Mouse (Mus musculus) thymus, adult 2 months (tissue): ENCODE measurements around the gene Ttll5. TPM values are rescaled to one million over a fixed set of nuclear protein-coding genes. Genes with fewer than 3 reads are reported as not detected.

ENCODE experiments used
- DNase-seq: peaks from one replicate; pipeline ENCODE4 v3.0.0; 2021
- H3K27ac ChIP-seq: fragments of 200-500 bp; 2 replicates; pipeline ENCODE4 v1.5.1; 2012; ENCODE audit warnings: low read length, control low read depth; ENCODE audit not compliant: control insufficient read depth, insufficient read depth
- H3K27me3 ChIP-seq: fragments of 200-500 bp; 2 replicates; pipeline ENCODE4 v1.6.1; 2012; ENCODE audit warnings: mild to moderate bottlenecking, low read length, moderate library complexity, mixed read lengths; ENCODE audit not compliant: control insufficient read depth, insufficient read depth
- H3K36me3 ChIP-seq: fragments of 200-500 bp; 2 replicates; pipeline ENCODE4 v1.6.1; 2012; ENCODE audit warnings: mild to moderate bottlenecking, low read length, moderate library complexity; ENCODE audit not compliant: control insufficient read depth, insufficient read depth
- H3K4me1 ChIP-seq: fragments of 200-500 bp; replicated peaks from 2 replicates; pipeline ENCODE4 v1.6.1; 2012; ENCODE audit warnings: low read length; ENCODE audit not compliant: control insufficient read depth, insufficient read depth
- H3K4me3 ChIP-seq: fragments of 200-500 bp; 2 replicates; pipeline ENCODE4 v1.5.1; 2012; ENCODE audit warnings: mild to moderate bottlenecking, low read length, control low read depth, moderate library complexity; ENCODE audit not compliant: control insufficient read depth, insufficient read depth
- CTCF ChIP-seq: fragments of 200-500 bp; IDR thresholded peaks from 2 replicates; pipeline ENCODE4 v1.5.1; 2012; ENCODE audit warnings: mild to moderate bottlenecking, control low read depth, low read length, moderate library complexity, borderline replicate concordance; ENCODE audit not compliant: control insufficient read depth, poor library complexity, insufficient read depth; ENCODE audit errors: extremely low read depth
- POLR2A ChIP-seq: fragments of 200-500 bp; IDR thresholded peaks from 2 replicates; pipeline ENCODE4 v1.6.1; 2012; ENCODE audit warnings: mild to moderate bottlenecking, low read length, control low read depth, moderate library complexity; ENCODE audit not compliant: control insufficient read depth, poor library complexity, insufficient read depth; ENCODE audit errors: extremely low read depth
- WGBS: fragments of 180-500 bp; shearing (Covaris S2); methylation state at CpG from one replicate; pipeline ENCODE4 v1.1.7; 2018; 5-methylcytosine and 5-hydroxymethylcytosine counted together
- polyA plus RNA-seq: library from polyadenylated mRNA; depleted of rRNA; stranded (reverse); fragments of >200 nt; gene quantifications from 2 replicates; pipeline ENCODE4 v1.2.3, GENCODE M21; 2012

Ttll5 gene
- polyA plus RNA-seq, 1 experiment = 20.2 TPM

DNA sequence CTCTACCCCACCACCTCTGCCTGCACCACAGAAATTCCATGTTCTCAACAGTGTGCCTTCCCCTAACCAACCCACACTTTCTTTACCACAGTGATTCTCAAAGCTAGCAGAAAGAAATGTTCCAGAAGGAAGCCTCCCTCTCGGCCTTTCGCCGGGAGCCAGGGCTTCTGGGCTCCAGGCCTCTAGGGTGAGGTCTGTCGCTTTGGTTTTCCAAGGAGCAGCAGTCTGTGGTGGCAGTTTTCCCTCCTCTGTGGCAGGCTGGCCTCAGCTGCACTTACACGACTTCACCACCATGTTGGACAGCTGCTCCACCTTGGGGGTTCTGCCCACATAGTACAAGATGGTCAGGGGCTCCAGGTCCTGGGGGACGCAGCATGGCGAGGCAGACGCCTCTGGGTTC lies 233.1 kb downstream of the Ttll5 start:
- H3K4me3 ChIP-seq = no peak overlapping the region
- TF ChIP-seq POLR2A = no peak
- DNase-seq = no peak
- WGBS = 93% methylated on average over 8 of the region's 8 CpGs
- no peaks in the 10 kb centered on the region for H3K27me3 ChIP-seq
- H3K27ac ChIP-seq = no peak overlapping the region
- no peaks in the 10 kb centered on the region for H3K36me3 ChIP-seq
- no peaks in the 10 kb centered on the region for H3K4me1 ChIP-seq

GRCm38 (mm10) chr12:86059341-86059740 lies 234.9 kb downstream of the Ttll5 start:
- no peak for DNase-seq
- no peaks in the 10 kb centered on the region for H3K36me3 ChIP-seq
- no peak for TF ChIP-seq CTCF
- TF ChIP-seq POLR2A = no peak
- WGBS = 95% methylated on average over 6 of the region's 6 CpGs
- H3K27me3 ChIP-seq = no peaks in the 10 kb centered on the region
- no peaks in the 10 kb centered on the region for H3K4me1 ChIP-seq
- no peak overlapping the region for H3K4me3 ChIP-seq
- H3K27ac ChIP-seq = no peak overlapping the region

GRCm38 (mm10) chr12:86064796-86065195 lies 240.3 kb downstream of the Ttll5 start:
- Histone ChIP-seq H3K27me3 (no peaks in the 10 kb centered on the region), H3K27ac (no peak overlapping the region), H3K36me3 (no peaks in the 10 kb centered on the region), H3K4me1 (no peaks in the 10 kb centered on the region), H3K4me3 (no peak overlapping the region)
- TF ChIP-seq CTCF (no peak), POLR2A (no peak)
- DNase-seq = no peak

- TF ChIP-seq CTCF = no peak
- TF ChIP-seq POLR2A = no peak
- Histone ChIP-seq H3K36me3 (no peaks in the 10 kb centered on the region), H3K4me1 (no peaks in the 10 kb centered on the region), H3K27ac (no peak overlapping the region), H3K4me3 (no peak overlapping the region), H3K27me3 (no peaks in the 10 kb centered on the region)
- WGBS = 97% methylated on average over 6 of the region's 6 CpGs
- no peak for DNase-seq
Measured at GRCm38 (mm10) chr12:86071432-86071831, 247.0 kb downstream of the Ttll5 start.

DNA sequence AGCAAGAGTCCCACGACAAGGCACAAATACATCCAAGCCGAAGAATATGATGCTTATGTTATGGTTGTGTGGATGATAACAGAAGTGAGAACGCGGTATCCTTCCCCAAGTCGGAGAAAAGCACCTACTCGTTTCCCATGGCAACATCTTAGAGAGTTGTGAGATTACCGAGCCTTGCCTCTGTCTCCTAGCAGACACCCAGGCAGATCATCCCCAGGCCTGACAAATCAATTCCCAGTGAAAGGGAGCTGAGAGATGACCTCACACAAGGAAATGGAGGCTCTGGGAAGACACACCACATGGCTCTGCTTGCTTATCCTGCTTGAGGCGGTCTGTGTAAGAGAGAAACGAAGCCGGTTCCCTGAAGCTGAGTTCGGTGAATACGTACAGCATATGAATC lies 250.2 kb downstream of the Ttll5 start:
- no peak for DNase-seq
- TF ChIP-seq POLR2A (no peak), CTCF (no peak)
- no peak overlapping the region for H3K4me3 ChIP-seq
- H3K27me3 ChIP-seq = no peaks in the 10 kb centered on the region
- no peaks in the 10 kb centered on the region for H3K36me3 ChIP-seq
- peaks cover 3% of the 10 kb centered on the region; the same call in 1 of the 2 replicates for H3K4me1 ChIP-seq
- no peak overlapping the region for H3K27ac ChIP-seq
- 94% methylated on average over 12 of the region's 12 CpGs for WGBS

DNA sequence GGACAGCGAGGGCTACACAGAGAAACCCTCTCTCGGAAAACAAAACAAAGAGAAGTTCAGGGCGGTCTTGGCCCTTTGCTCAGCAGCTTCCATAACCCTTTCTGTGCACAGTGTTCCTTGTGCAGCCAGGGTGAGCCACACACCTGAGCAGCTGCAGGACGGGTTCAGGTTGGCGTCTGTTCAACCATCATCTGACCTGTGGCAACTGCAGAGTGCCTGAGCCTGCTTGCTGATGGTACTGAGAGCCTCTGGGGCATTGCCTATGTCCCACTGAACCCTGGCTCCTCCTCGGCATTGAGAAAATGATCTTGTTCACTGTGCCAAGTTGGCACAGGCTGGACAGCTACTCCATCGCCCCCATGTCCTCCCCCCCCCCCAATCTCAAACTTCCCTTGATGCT lies 250.9 kb downstream of the Ttll5 start:
- no peaks in the 10 kb centered on the region for H3K36me3 ChIP-seq
- no peak overlapping the region for H3K27ac ChIP-seq
- peaks cover 3% of the 10 kb centered on the region; the same call in 1 of the 2 replicates for H3K4me1 ChIP-seq
- no peak for DNase-seq
- H3K27me3 ChIP-seq = no peaks in the 10 kb centered on the region
- TF ChIP-seq CTCF = no peak
- no peak for TF ChIP-seq POLR2A
- 91% methylated on average over 7 of the region's 7 CpGs for WGBS
- H3K4me3 ChIP-seq = no peak overlapping the region

DNA sequence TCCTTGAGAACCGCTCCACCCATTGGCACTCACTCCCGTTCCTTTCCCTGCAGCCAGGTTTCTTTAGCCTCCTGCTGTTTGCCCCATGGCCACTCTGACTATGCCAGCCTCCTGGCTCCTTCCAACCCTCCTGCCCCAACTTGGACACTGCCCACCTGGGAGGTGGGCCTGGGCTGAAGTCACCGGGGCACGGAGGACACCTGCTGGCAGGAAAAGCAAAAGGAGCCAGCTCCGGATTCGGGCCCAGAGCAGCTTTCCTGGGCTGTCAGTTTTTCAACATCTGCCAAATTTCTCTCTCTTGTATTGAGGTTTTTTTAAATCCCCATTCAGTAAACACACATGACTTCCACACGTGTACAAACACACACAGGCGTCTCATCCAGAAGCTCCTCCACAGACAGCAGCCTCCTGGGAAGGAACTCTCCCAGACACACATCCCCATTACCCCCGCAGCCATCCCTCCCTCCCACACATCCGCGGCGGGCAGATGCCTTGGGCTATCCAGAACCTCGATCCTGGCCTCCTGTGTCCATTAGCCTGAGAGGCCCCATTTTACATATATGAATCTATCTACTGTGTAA lies 252.0 kb downstream of the Ttll5 start:
- no peak for DNase-seq
- H3K4me3 ChIP-seq = no peak overlapping the region

DNA sequence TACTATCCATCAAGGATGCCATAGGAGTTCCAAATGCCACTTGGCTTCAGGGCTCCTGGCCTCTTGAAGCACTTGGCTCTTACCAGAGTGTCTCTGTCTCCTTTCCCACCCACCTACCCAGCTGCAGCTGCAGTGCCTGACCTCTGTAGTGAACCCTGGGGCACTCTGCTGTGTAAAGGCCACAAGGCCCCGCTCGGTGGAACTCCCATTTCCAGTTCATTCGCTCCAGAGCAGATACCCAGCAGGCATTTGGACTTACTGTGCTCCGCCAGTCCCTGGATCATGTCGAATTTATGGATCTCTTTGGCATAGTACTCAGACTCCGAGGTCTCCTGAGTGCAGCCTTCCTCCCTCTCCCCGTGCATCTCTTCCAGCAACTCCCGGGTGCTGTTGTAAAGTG lies 252.9 kb downstream of the Ttll5 start:
- no peak for DNase-seq

More for the DNA sequence above, 252.0 kb downstream of the Ttll5 start:
- TF ChIP-seq POLR2A = no peak
- TF ChIP-seq CTCF = no peak
- Histone ChIP-seq H3K36me3 (no peaks in the 10 kb centered on the region), H3K4me1 (peaks cover 3% of the 10 kb centered on the region; the same call in 1 of the 2 replicates), H3K27ac (no peak overlapping the region), H3K27me3 (no peaks in the 10 kb centered on the region)
- 52% methylated on average over 13 of the region's 13 CpGs for WGBS

More for the DNA sequence above, 252.9 kb downstream of the Ttll5 start:
- H3K4me1 ChIP-seq = peaks cover 4% of the 10 kb centered on the region; the same call in 1 of the 2 replicates
- TF ChIP-seq CTCF (no peak), POLR2A (no peak)
- H3K27ac ChIP-seq = no peak overlapping the region
- no peaks in the 10 kb centered on the region for H3K36me3 ChIP-seq
- H3K4me3 ChIP-seq = no peak overlapping the region
- H3K27me3 ChIP-seq = no peaks in the 10 kb centered on the region
- 88% methylated on average over 8 of the region's 8 CpGs for WGBS
